ENCODE assay signal across 9 mouse cellular contexts in the genomic region with DNA sequence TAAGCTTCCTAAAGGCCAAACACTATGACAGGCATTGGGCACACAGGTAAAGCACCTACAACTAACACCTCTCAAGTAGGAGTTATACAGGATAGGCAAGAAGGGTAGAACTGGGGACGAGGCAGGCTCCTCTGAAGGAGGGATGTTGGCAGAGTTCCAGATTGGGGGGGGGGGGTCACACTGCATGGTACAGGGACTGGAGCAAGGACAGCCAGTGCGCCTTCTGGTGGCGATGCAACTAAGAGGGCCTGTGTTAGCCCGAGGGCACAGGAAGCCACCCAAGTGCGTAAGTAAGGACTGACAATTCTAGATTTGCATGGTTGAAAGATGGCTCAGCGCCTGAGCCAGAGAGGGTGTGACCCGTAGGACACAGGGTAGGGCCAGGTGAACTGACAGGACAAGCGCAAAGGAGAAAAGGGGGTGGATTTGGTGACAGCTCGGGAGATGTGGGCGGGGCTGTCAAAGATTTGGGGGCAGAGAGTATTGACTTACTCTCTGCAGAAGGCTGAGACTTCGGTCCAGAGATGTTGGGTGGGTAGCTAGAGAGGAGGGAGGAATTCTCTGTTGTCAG. TPM values are rescaled to one million over a fixed set of nuclear protein-coding genes. Genes with fewer than 3 reads are reported as not detected.
A peak's percentile ranks its signal among the peaks of the same experiment; 100 is the strongest.
DNase-seq lines count a peak whose midpoint lies in the region; ATAC-seq lines count a peak whose summit lies in the region.
"Had no signal": no experiment of that assay in that cellular context is flagged by ENCODE, and none has a peak within 500 bp of the region (broad histone marks: within the 10 kb centered on the region; RNA-seq: fewer than 3 reads in every experiment).

No protein-coding gene starts in this region.

- DNase-seq in adrenal gland, adult 2 months: peak; percentile 74
- DNase-seq in heart, postnatal 14 days: peak; percentile 66 to 71
- DNase-seq in kidney, postnatal 36 days: peak; percentile 80 to 81
- DNase-seq in spleen, adult 12 weeks (ENCODE audit: low spot score): peak; percentile 50

- peak overlapping the region; percentile 91 for H3K27ac ChIP-seq in embryonic facial prominence, embryonic 13.5 days

- H3K27me3 ChIP-seq in erythroblast, embryonic 14.5 days (ENCODE audit: control insufficient read depth): peaks cover 46% of the 10 kb centered on the region
- H3K27me3 ChIP-seq in embryonic facial prominence, embryonic 13.5 days: no peaks in the 10 kb centered on the region
- H3K27me3 ChIP-seq: Patski had no signal

- peak overlapping the region; percentile 99 for H3K4me2 ChIP-seq in embryonic facial prominence, embryonic 13.5 days

- peak overlapping the region; percentile 77 for H3K9ac ChIP-seq in embryonic facial prominence, embryonic 13.5 days

- H3K36me3 ChIP-seq in erythroblast, embryonic 14.5 days (ENCODE audit: control insufficient read depth): no peaks in the 10 kb centered on the region
- no peaks in the 10 kb centered on the region for H3K36me3 ChIP-seq in embryonic facial prominence, embryonic 13.5 days

- H3K4me3 ChIP-seq in erythroblast, embryonic 14.5 days (replicated peaks): peak overlapping the region; percentile 63
- H3K4me3 ChIP-seq in embryonic facial prominence, embryonic 13.5 days: peak overlapping the region; percentile 65

- H3K9me3 ChIP-seq in erythroblast, embryonic 14.5 days (ENCODE audit: control insufficient read depth, low read length): no peaks in the 10 kb centered on the region
- H3K9me3 ChIP-seq in embryonic facial prominence, embryonic 13.5 days: no peaks in the 10 kb centered on the region

- intact Hi-C loops in heart, postnatal 14 days (cut with DNase I): loop anchor here (2.0 kb wide), 1 partner anchor 18 kb away; no protein-coding TSS in a partner anchor

- WGBS in embryonic facial prominence, embryonic 13.5 days: 2% methylated on average over 11 of the region's 11 CpGs

- no peak for ATAC-seq in erythroblast, adult 5-6 weeks (replicated peaks; ENCODE audit: low FRiP score, poor library complexity, severe bottlenecking)
- 0 out of 2 replicates have a peak, but pooled peaks have one; percentile 28 for ATAC-seq in embryonic facial prominence, embryonic 13.5 days (ENCODE audit: insufficient number of reproducible peaks, insufficient read depth, low FRiP score, low TSS enrichment, low read depth)
- peak; percentile 23 for ATAC-seq in megakaryocyte, adult 5-6 weeks (ENCODE audit: poor library complexity, severe bottlenecking)

- peaks cover 43% of the 10 kb centered on the region for H3K4me1 ChIP-seq in erythroblast, embryonic 14.5 days (ENCODE audit: control insufficient read depth)
- peaks cover 64% of the 10 kb centered on the region for H3K4me1 ChIP-seq in embryonic facial prominence, embryonic 13.5 days

RNA-seq across cellular contexts. Expression of gene Csrnp1, which starts 2.1 kb away (rescaled TPM):
- polyA plus RNA-seq in erythroblast, embryonic 14.5 days (2012): 0.12 and 0.23 TPM in 2 replicates
- 2.7 and 2.9 TPM in 2 replicates for total RNA-seq in erythroblast, adult 5-6 weeks (2015; ENCODE audit: low replicate concordance)
- 1.4 and 3.2 TPM in 2 replicates for total RNA-seq in erythroblast, adult 5-6 weeks (2017; ENCODE audit: low replicate concordance)
- total RNA-seq in adrenal gland, adult 2 months (2021): 10 to 100 TPM; 18.7 to 26.5 TPM
- polyA plus RNA-seq in adrenal gland, adult 2 months (2012; rRNA removed): 45.6 and 51.3 TPM in 2 replicates
- polyA plus RNA-seq in embryonic facial prominence, embryonic 13.5 days (2015; fragmentation: Nextera tagmentation; extraction: Ambion mirVana): 3.3 and 4.5 TPM in 2 replicates
- total RNA-seq in heart, postnatal 14 days (2021): 10 to 100 TPM; 15.8 to 21.4 TPM
- total RNA-seq in megakaryocyte, adult 5-6 weeks (2015): 7.9 and 11.6 TPM in 2 replicates
- 11.8 and 12.5 TPM in 2 replicates for total RNA-seq in megakaryocyte, adult 5-6 weeks (2017)

RNA-seq across cellular contexts. Expression of gene Xirp1, which starts 41.1 kb away (rescaled TPM):
- polyA plus RNA-seq in erythroblast, embryonic 14.5 days (2012): not detected in 2 replicates
- total RNA-seq in erythroblast, adult 5-6 weeks (2015; ENCODE audit: low replicate concordance): not detected in 2 replicates
- not detected in 2 replicates for total RNA-seq in erythroblast, adult 5-6 weeks (2017; ENCODE audit: low replicate concordance)
- total RNA-seq in adrenal gland, adult 2 months (2021): under 1 TPM; 0.37 to 0.48 TPM
- polyA plus RNA-seq in adrenal gland, adult 2 months (2012; rRNA removed): 0.03 and 0.04 TPM in 2 replicates
- 0.14 and 0.22 TPM in 2 replicates for polyA plus RNA-seq in embryonic facial prominence, embryonic 13.5 days (2015; fragmentation: Nextera tagmentation; extraction: Ambion mirVana)
- total RNA-seq in heart, postnatal 14 days (2021): 100 to 1,000 TPM; 105 to 114 TPM
- total RNA-seq in megakaryocyte, adult 5-6 weeks (2015): 0.09 TPM in 1 of 2 replicates, not detected in the other
- total RNA-seq in megakaryocyte, adult 5-6 weeks (2017): not detected in 2 replicates

RNA-seq across cellular contexts. Expression of gene Ttc21a, which starts 44.9 kb away (rescaled TPM):
- polyA plus RNA-seq in erythroblast, embryonic 14.5 days (2012): not detected in 2 replicates
- total RNA-seq in erythroblast, adult 5-6 weeks (2015; ENCODE audit: low replicate concordance): 0.77 and 2.5 TPM in 2 replicates
- total RNA-seq in erythroblast, adult 5-6 weeks (2017; ENCODE audit: low replicate concordance): 1.2 and 2.0 TPM in 2 replicates
- under 1 TPM in 1 of 2 experiments, not detected in 1; 0.17 TPM for total RNA-seq in adrenal gland, adult 2 months (2021)
- polyA plus RNA-seq in adrenal gland, adult 2 months (2012; rRNA removed): 0.04 TPM in 2 replicates
- polyA plus RNA-seq in embryonic facial prominence, embryonic 13.5 days (2015; fragmentation: Nextera tagmentation; extraction: Ambion mirVana): 0.28 and 0.54 TPM in 2 replicates
- total RNA-seq in heart, postnatal 14 days (2021): under 1 TPM in 1 of 2 experiments, not detected in 1; 0.26 TPM
- total RNA-seq in megakaryocyte, adult 5-6 weeks (2015): 0.22 and 0.41 TPM in 2 replicates
- total RNA-seq in megakaryocyte, adult 5-6 weeks (2017): 0.28 and 0.55 TPM in 2 replicates

RNA-seq across cellular contexts. Expression of gene Gorasp1, which starts 45.0 kb away (rescaled TPM):
- 0.49 and 0.59 TPM in 2 replicates for polyA plus RNA-seq in erythroblast, embryonic 14.5 days (2012)
- total RNA-seq in erythroblast, adult 5-6 weeks (2015; ENCODE audit: low replicate concordance): 1.0 and 3.5 TPM in 2 replicates
- 0.56 and 2.7 TPM in 2 replicates for total RNA-seq in erythroblast, adult 5-6 weeks (2017; ENCODE audit: low replicate concordance)
- total RNA-seq in adrenal gland, adult 2 months (2021): 10 to 100 TPM; 15.1 to 31.9 TPM
- polyA plus RNA-seq in adrenal gland, adult 2 months (2012; rRNA removed): 26.6 and 30.5 TPM in 2 replicates
- 28.0 and 31.9 TPM in 2 replicates for polyA plus RNA-seq in embryonic facial prominence, embryonic 13.5 days (2015; fragmentation: Nextera tagmentation; extraction: Ambion mirVana)
- 10 to 100 TPM; 21.4 to 22.8 TPM for total RNA-seq in heart, postnatal 14 days (2021)
- total RNA-seq in megakaryocyte, adult 5-6 weeks (2015): 3.2 and 4.5 TPM in 2 replicates
- total RNA-seq in megakaryocyte, adult 5-6 weeks (2017): 2.3 and 3.9 TPM in 2 replicates

Comparison
In these comparisons a context has a peak if more than half of its experiments do, and no peak if none do; other contexts are left out.
1. RNA of gene Xirp1, which starts 41.1 kb away (total RNA-seq): 105 to 114 TPM in heart, postnatal 14 days; 0.37 to 0.48 TPM in adrenal gland, adult 2 months, not detected in erythroblast, adult 5-6 weeks and 0.09 TPM in megakaryocyte, adult 5-6 weeks; every median in the first group is over 10 times any median in the second.
2. Peak in every context shown above with its lines, with median percentiles within 50 percentile points of each other: DNase-seq.